20 mouse cellular contexts compared by ENCODE assay signal in genomic region chr12:81822176-81822575, GRCm38 (mm10). TPM values are rescaled to one million over a fixed set of nuclear protein-coding genes. Genes with fewer than 3 reads are reported as not detected.
DNase-seq lines count a peak whose midpoint lies in the region; ATAC-seq and TF ChIP-seq lines count a peak whose summit lies in the region.
"Had no signal": no experiment of that assay in that cellular context is flagged by ENCODE, and none has a peak within 500 bp of the region (broad histone marks: within the 10 kb centered on the region; RNA-seq: fewer than 3 reads in every experiment).

No protein-coding gene starts in this region.

- intact Hi-C loops in gastrocnemius, adult 2 months (cut with DNase I): no loop called here
- intact Hi-C loops in gastrocnemius, postnatal 36 days (cut with DNase I): no loop called here

- no peak for TF ChIP-seq CTCF in gastrocnemius, adult 2 months (IDR thresholded peaks at IDR 0.05)

- peak; percentile 50 for ATAC-seq in granulocyte monocyte progenitor cell, adult 5-6 weeks (replicated peaks; ENCODE audit: poor library complexity, severe bottlenecking)
- ATAC-seq: forebrain, postnatal 0 days; hindbrain, embryonic 16.5 days; inflammation-experienced regulatory T-cells, adult 6 months; intestine, postnatal 0 days had no signal

- DNase-seq in gastrocnemius, adult 2 months: peak; percentile 73
- DNase-seq in gastrocnemius, postnatal 36 days: no peak
- DNase-seq in 416B (ENCODE audit: low read depth) (peak; percentile 72), NIH3T3 (ENCODE audit: low read depth) (peak; percentile 72)
- DNase-seq in cerebellum, adult 9-11 months: no peak
- DNase-seq in cerebellum, postnatal 36 days: no peak
- DNase-seq in cerebellum, adult 18-20 months: no peak
- DNase-seq: adrenal gland, postnatal 10 days; forebrain, postnatal 0 days; heart, adult 11 months; heart, postnatal 4 days; kidney, adult 9 months had no signal

- H3K4me3 ChIP-seq in gastrocnemius, adult 2 months: no peak overlapping the region
- H3K4me3 ChIP-seq: embryonic facial prominence, embryonic 13.5 days; forebrain, embryonic 12.5 days; heart, embryonic 13.5 days; hindbrain, embryonic 12.5 days had no signal

- H3K27ac ChIP-seq in gastrocnemius, adult 2 months: peak overlapping the region; percentile 46
- H3K27ac ChIP-seq: embryonic facial prominence, embryonic 13.5 days; forebrain, embryonic 12.5 days; heart, embryonic 13.5 days; hindbrain, embryonic 12.5 days had no signal

RNA-seq across cellular contexts. Expression of gene Pcnx, which starts 37.6 kb away (rescaled TPM):
- total RNA-seq in gastrocnemius, adult 2 months (2021): 10 to 100 TPM; 50.3 to 51.3 TPM
- total RNA-seq in gastrocnemius, postnatal 36 days (2021): 10 to 100 TPM; 35.8 to 40.9 TPM
- 14.8 and 24.4 TPM in 2 replicates for total RNA-seq in granulocyte monocyte progenitor cell, adult 5-6 weeks (2014; fragmentation: Nextera tagmentation)
- total RNA-seq in granulocyte monocyte progenitor cell, adult 5-6 weeks (2017): 13.9 TPM in 2 replicates

RNA-seq across cellular contexts. Expression of gene Map3k9, which starts 41.2 kb away (rescaled TPM):
- under 1 TPM; 0.08 to 0.10 TPM for total RNA-seq in gastrocnemius, adult 2 months (2021)
- under 1 TPM; 0.07 to 0.10 TPM for total RNA-seq in gastrocnemius, postnatal 36 days (2021)
- total RNA-seq in granulocyte monocyte progenitor cell, adult 5-6 weeks (2014; fragmentation: Nextera tagmentation): 1.2 TPM in 1 of 2 replicates, not detected in the other
- 0.72 and 0.73 TPM in 2 replicates for total RNA-seq in granulocyte monocyte progenitor cell, adult 5-6 weeks (2017)

Comparison
In these comparisons a context has a peak if more than half of its experiments do, and no peak if none do; other contexts are left out.
1. DNase-seq: peak in gastrocnemius, adult 2 months (single experiment), 416B (single experiment) and NIH3T3 (single experiment); none in gastrocnemius, postnatal 36 days (0 of 2), cerebellum, adult 9-11 months (single experiment), cerebellum, postnatal 36 days (0 of 2) and cerebellum, adult 18-20 months (0 of 2).